Mouse (Mus musculus) liver, postnatal 0 days (tissue): ENCODE measurements around the gene Cand2.

ENCODE experiments used
- CTCF ChIP-seq: sonication (generic); IDR thresholded peaks from 2 replicates; pipeline ENCODE4 v1.5.1; 2016; ENCODE audit warnings: antibody characterized with exemption, low read depth
- EP300 ChIP-seq: IDR thresholded peaks from 2 replicates; pipeline ENCODE4 v1.6.1; 2016; ENCODE audit warnings: antibody characterized with exemption, low read depth, mild to moderate bottlenecking

GRCm38 (mm10) chr6:115808488-115809231 is 34.3 kb downstream of the Cand2 start, which contains the start of gene Rpl32:
- peak; percentile 66 for TF ChIP-seq CTCF
- peak; percentile 98 for TF ChIP-seq EP300
